Mouse (Mus musculus) myocyte (in vitro differentiated cells): Measurements from ENCODE around the gene Rpl31.

ENCODE experiments used
- CEBPB ChIP-seq: IDR thresholded peaks from 2 replicates; pipeline ENCODE4 v1.6.1; 2011; ENCODE audit warnings: mild to moderate bottlenecking, moderate library complexity; ENCODE audit not compliant: poor library complexity, insufficient read depth, severe bottlenecking
- E2F4 ChIP-seq: IDR thresholded peaks from one replicate; pipeline ENCODE4 v1.6.1; 2011; ENCODE audit warnings: mild to moderate bottlenecking, control low read depth, moderate library complexity; ENCODE audit not compliant: insufficient read depth
- MAX ChIP-seq: IDR thresholded peaks from one replicate; pipeline ENCODE4 v1.6.1; 2011; ENCODE audit warnings: low read depth, mild to moderate bottlenecking, control low read depth
- MYOD1 ChIP-seq, 3 experiments: IDR thresholded peaks; one replicate each; pipeline ENCODE4 v1.6.1; 2011; ENCODE audit warnings: control low read depth in 2 of 3, low read depth in 2 of 3, mild to moderate bottlenecking in 2 of 3, moderate library complexity in 1 of 3; ENCODE audit not compliant: insufficient read length in 2 of 3, control insufficient read depth in 1 of 3
- MYOG ChIP-seq, 3 experiments: IDR thresholded peaks; one replicate each; pipeline ENCODE4 v1.6.1; 2011; ENCODE audit warnings: control low read depth in 2 of 3, low read depth in 2 of 3, mild to moderate bottlenecking in 2 of 3; ENCODE audit not compliant: insufficient read length in 2 of 3, control insufficient read depth in 1 of 3, insufficient read depth in 1 of 3
- POLR2A ChIP-seq: IDR thresholded peaks from one replicate; pipeline ENCODE4 v1.6.1; 2011; ENCODE audit warnings: low read depth, mild to moderate bottlenecking, control low read depth, moderate library complexity; ENCODE audit not compliant: insufficient read length
- POLR2AphosphoS2 ChIP-seq: IDR thresholded peaks from one replicate; pipeline ENCODE4 v1.6.1; 2011; ENCODE audit warnings: low read depth, control low read depth; ENCODE audit not compliant: insufficient read length
- TCF12 ChIP-seq: IDR thresholded peaks from one replicate; pipeline ENCODE4 v1.6.1; 2011; ENCODE audit warnings: mild to moderate bottlenecking, control low read depth; ENCODE audit not compliant: poor library complexity, insufficient read depth, severe bottlenecking
- TCF3 ChIP-seq: IDR thresholded peaks from one replicate; pipeline ENCODE4 v1.6.1; 2011; ENCODE audit warnings: low read depth, control low read depth; ENCODE audit not compliant: insufficient read length
- USF1 ChIP-seq: IDR thresholded peaks from one replicate; pipeline ENCODE4 v1.6.1; 2011; ENCODE audit warnings: low read depth, mild to moderate bottlenecking, control low read depth, moderate library complexity

DNA sequence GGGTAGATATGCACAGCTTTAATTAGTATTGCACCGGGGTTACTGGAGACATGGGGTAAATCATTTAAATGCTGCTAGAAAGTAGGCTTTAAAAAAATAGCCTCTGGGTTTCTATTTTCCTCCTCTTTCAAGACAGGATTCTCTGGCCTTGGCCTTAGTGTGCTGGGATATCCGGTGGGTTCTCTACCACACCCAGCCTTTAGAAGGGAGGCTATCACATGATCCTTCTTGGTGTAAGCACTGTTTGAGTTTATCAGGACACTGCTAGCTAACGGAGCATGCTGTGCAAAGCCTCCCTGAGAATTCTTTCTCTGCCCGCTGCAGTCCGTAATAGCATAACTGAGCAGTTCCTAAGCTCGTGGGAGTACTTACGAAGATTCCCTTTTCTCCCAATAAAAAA lies 18.2 kb upstream of the Rpl31 start:
- TF ChIP-seq MAX (no peak), POLR2A (no peak), TCF12 (no peak), USF1 (no peak), MYOG (IDR thresholded peaks at IDR 0.05; ENCODE audit: control insufficient read depth in 1 of 3, insufficient read depth in 1 of 3, insufficient read length in 2 of 3, low read depth in 2 of 3) (no peak), CEBPB (no peak), E2F4 (no peak), MYOD1 (IDR thresholded peaks at IDR 0.05; ENCODE audit: control insufficient read depth in 1 of 3, insufficient read length in 2 of 3, low read depth in 2 of 3) (no peak), POLR2AphosphoS2 (no peak), TCF3 (no peak)
